14 mouse cellular contexts compared by ENCODE assay signal in the genomic region with DNA sequence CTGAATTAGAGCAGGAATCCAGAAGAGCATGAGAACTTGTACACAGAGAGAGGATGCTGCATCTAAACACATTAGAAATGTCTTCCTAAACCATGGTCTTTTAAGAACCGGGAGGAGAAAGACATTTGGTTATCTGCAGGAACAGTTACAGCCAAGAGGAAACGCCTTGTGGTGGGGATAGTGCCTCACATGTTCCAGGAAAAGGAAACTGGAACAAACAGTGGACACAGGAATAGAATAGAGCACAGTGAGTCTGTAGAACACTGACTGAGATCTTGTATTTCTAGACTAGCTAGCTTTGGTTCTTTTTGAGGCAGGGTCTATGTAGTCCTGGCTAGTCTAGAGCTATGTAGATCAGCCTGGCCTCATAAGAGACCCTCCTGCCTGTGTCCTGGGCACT. TPM values are rescaled to one million over a fixed set of nuclear protein-coding genes. Genes with fewer than 3 reads are reported as not detected.
DNase-seq lines count a peak whose midpoint lies in the region; ATAC-seq and TF ChIP-seq lines count a peak whose summit lies in the region.
"Had no signal": no experiment of that assay in that cellular context is flagged by ENCODE, and none has a peak within 500 bp of the region (broad histone marks: within the 10 kb centered on the region; RNA-seq: fewer than 3 reads in every experiment).

No protein-coding gene starts in this region.

- TF ChIP-seq CTCF in kidney, postnatal 0 days (IDR thresholded peaks at IDR 0.05; ENCODE audit: low read depth), result no peak

- H3K27ac ChIP-seq in kidney, postnatal 0 days, result peak overlapping the region; percentile 62
- peak overlapping the region; percentile 37 for H3K27ac ChIP-seq in liver, embryonic 12.5 days
- no peak overlapping the region for H3K27ac ChIP-seq in midbrain, embryonic 14.5 days (replicated peaks; ENCODE audit: low read depth, low read length)

- WGBS in kidney, postnatal 0 days, result 78% methylated on average over 2 of the region's 2 CpGs
- WGBS in liver, embryonic 12.5 days (ENCODE audit: insufficient replicate concordance), result 13% methylated on average over 2 of the region's 2 CpGs
- 88% methylated on average over 2 of the region's 2 CpGs for WGBS in midbrain, embryonic 14.5 days

- H3K9me3 ChIP-seq in kidney, postnatal 0 days (replicated peaks; ENCODE audit: low read length), result no peaks in the 10 kb centered on the region
- no peaks in the 10 kb centered on the region for H3K9me3 ChIP-seq in liver, embryonic 12.5 days (replicated peaks)
- H3K9me3 ChIP-seq in midbrain, embryonic 14.5 days (ENCODE audit: control insufficient read depth, low read length), result no peaks in the 10 kb centered on the region

- ATAC-seq in kidney, postnatal 0 days (replicated peaks; ENCODE audit: low FRiP score, low read depth), result no peak
- ATAC-seq in liver, embryonic 12.5 days, result peak; percentile 36
- peak; percentile 56 for ATAC-seq in megakaryocyte-erythroid progenitor cell, adult 5-6 weeks (replicated peaks; ENCODE audit: low FRiP score, low TSS enrichment, poor library complexity, severe bottlenecking)
- no peak for ATAC-seq in midbrain, embryonic 14.5 days (ENCODE audit: low FRiP score, low TSS enrichment)
- ATAC-seq: midbrain, embryonic 16.5 days had no signal

- no peak overlapping the region for H3K4me3 ChIP-seq in kidney, postnatal 0 days (replicated peaks; ENCODE audit: low read depth, low read length)
- H3K4me3 ChIP-seq in liver, embryonic 12.5 days, result no peak overlapping the region
- H3K4me3 ChIP-seq in midbrain, embryonic 14.5 days (replicated peaks; ENCODE audit: low read depth, low read length), result no peak overlapping the region

- H3K4me2 ChIP-seq in kidney, postnatal 0 days (ENCODE audit: low read length), result no peak overlapping the region
- no peak overlapping the region for H3K4me2 ChIP-seq in liver, embryonic 12.5 days
- H3K4me2 ChIP-seq in midbrain, embryonic 14.5 days (ENCODE audit: low read length), result no peak overlapping the region

- H3K9ac ChIP-seq in kidney, postnatal 0 days (ENCODE audit: low read depth, low read length), result no peak overlapping the region
- no peak overlapping the region for H3K9ac ChIP-seq in liver, embryonic 12.5 days
- H3K9ac ChIP-seq in midbrain, embryonic 14.5 days (replicated peaks; ENCODE audit: low read length), result no peak overlapping the region

- H3K36me3 ChIP-seq in kidney, postnatal 0 days (ENCODE audit: insufficient read depth, low read length), result peaks cover 66% of the 10 kb centered on the region
- peaks cover 96% of the 10 kb centered on the region for H3K36me3 ChIP-seq in liver, embryonic 12.5 days
- H3K36me3 ChIP-seq in midbrain, embryonic 14.5 days (ENCODE audit: control insufficient read depth, insufficient read depth, low read length), result peaks cover 92% of the 10 kb centered on the region

- no peaks in the 10 kb centered on the region for H3K27me3 ChIP-seq in kidney, postnatal 0 days (ENCODE audit: insufficient read depth, low read length)
- H3K27me3 ChIP-seq in liver, embryonic 12.5 days (replicated peaks), result no peaks in the 10 kb centered on the region
- H3K27me3 ChIP-seq in midbrain, embryonic 14.5 days (ENCODE audit: control insufficient read depth, insufficient read depth, low read length), result no peaks in the 10 kb centered on the region

- H3K4me1 ChIP-seq in kidney, postnatal 0 days (replicated peaks; ENCODE audit: insufficient read depth, low read length), result no peaks in the 10 kb centered on the region
- peaks cover 27% of the 10 kb centered on the region for H3K4me1 ChIP-seq in liver, embryonic 12.5 days
- H3K4me1 ChIP-seq in midbrain, embryonic 14.5 days (ENCODE audit: control insufficient read depth, insufficient read depth, low read length), result no peaks in the 10 kb centered on the region

- DNase-seq in kidney, postnatal 0 days (ENCODE audit: low spot score), result peak; percentile 12
- no peak for DNase-seq in kidney, adult 11 months
- DNase-seq in heart, adult 9 months (ENCODE audit: low spot score in 2 of 2), result peak; percentile 62 to 74
- DNase-seq in T-cell, adult 2 months (ENCODE audit: low spot score), result no peak
- DNase-seq in midbrain, embryonic 14.5 days, result no peak
- DNase-seq: adrenal gland, postnatal 14 days; cerebellum, adult 8-10 months; gastrocnemius, postnatal 10 days; thymus, postnatal 14 days had no signal

RNA-seq across cellular contexts. Expression of gene Ybx1, which starts 19.2 kb away (rescaled TPM):
- 606 and 676 TPM in 2 replicates for polyA plus RNA-seq in kidney, postnatal 0 days (2015; fragmentation: Nextera tagmentation; extraction: Ambion mirVana)
- polyA plus RNA-seq in liver, embryonic 12.5 days (2016; fragmentation: Nextera tagmentation; extraction: Ambion mirVana), result 699 and 700 TPM in 2 replicates
- 1,098 and 1,257 TPM in 2 replicates for total RNA-seq in megakaryocyte-erythroid progenitor cell, adult 5-6 weeks (2014; fragmentation: Nextera tagmentation)
- total RNA-seq in megakaryocyte-erythroid progenitor cell, adult 5-6 weeks (2017), result 1,610 and 1,654 TPM in 2 replicates
- 990 and 1,028 TPM in 2 replicates for polyA plus RNA-seq in midbrain, embryonic 14.5 days (2014; fragmentation: Nextera tagmentation; extraction: Ambion mirVana)

RNA-seq across cellular contexts. Expression of gene Cldn19, which starts 20.0 kb away (rescaled TPM):
- 70.2 and 72.5 TPM in 2 replicates for polyA plus RNA-seq in kidney, postnatal 0 days (2015; fragmentation: Nextera tagmentation; extraction: Ambion mirVana)
- polyA plus RNA-seq in liver, embryonic 12.5 days (2016; fragmentation: Nextera tagmentation; extraction: Ambion mirVana), result not detected in 2 replicates
- total RNA-seq in megakaryocyte-erythroid progenitor cell, adult 5-6 weeks (2014; fragmentation: Nextera tagmentation), result not detected in 2 replicates
- not detected in 2 replicates for total RNA-seq in megakaryocyte-erythroid progenitor cell, adult 5-6 weeks (2017)
- polyA plus RNA-seq in midbrain, embryonic 14.5 days (2014; fragmentation: Nextera tagmentation; extraction: Ambion mirVana), result 1.4 and 1.8 TPM in 2 replicates
- polyA plus RNA-seq: intestine, embryonic 14.5 days; spleen, adult 2 months had no signal

RNA-seq across cellular contexts. Expression of gene P3h1, which starts 42.5 kb away (rescaled TPM):
- 32.4 and 34.9 TPM in 2 replicates for polyA plus RNA-seq in kidney, postnatal 0 days (2015; fragmentation: Nextera tagmentation; extraction: Ambion mirVana)
- 9.7 and 11.4 TPM in 2 replicates for polyA plus RNA-seq in liver, embryonic 12.5 days (2016; fragmentation: Nextera tagmentation; extraction: Ambion mirVana)
- total RNA-seq in megakaryocyte-erythroid progenitor cell, adult 5-6 weeks (2014; fragmentation: Nextera tagmentation), result 9.5 and 14.0 TPM in 2 replicates
- 11.0 and 12.8 TPM in 2 replicates for total RNA-seq in megakaryocyte-erythroid progenitor cell, adult 5-6 weeks (2017)
- 10.1 TPM in 2 replicates for polyA plus RNA-seq in midbrain, embryonic 14.5 days (2014; fragmentation: Nextera tagmentation; extraction: Ambion mirVana)

RNA-seq across cellular contexts. Expression of gene AU022252, which starts 42.7 kb away (rescaled TPM):
- 28.1 and 31.1 TPM in 2 replicates for polyA plus RNA-seq in kidney, postnatal 0 days (2015; fragmentation: Nextera tagmentation; extraction: Ambion mirVana)
- 18.1 and 19.6 TPM in 2 replicates for polyA plus RNA-seq in liver, embryonic 12.5 days (2016; fragmentation: Nextera tagmentation; extraction: Ambion mirVana)
- 9.7 and 17.1 TPM in 2 replicates for total RNA-seq in megakaryocyte-erythroid progenitor cell, adult 5-6 weeks (2014; fragmentation: Nextera tagmentation)
- total RNA-seq in megakaryocyte-erythroid progenitor cell, adult 5-6 weeks (2017), result 6.2 and 18.2 TPM in 2 replicates
- 21.1 and 26.0 TPM in 2 replicates for polyA plus RNA-seq in midbrain, embryonic 14.5 days (2014; fragmentation: Nextera tagmentation; extraction: Ambion mirVana)

RNA-seq across cellular contexts. Expression of gene Ppih, which starts 45.1 kb away (rescaled TPM):
- 74.6 and 75.7 TPM in 2 replicates for polyA plus RNA-seq in kidney, postnatal 0 days (2015; fragmentation: Nextera tagmentation; extraction: Ambion mirVana)
- 88.1 and 93.4 TPM in 2 replicates for polyA plus RNA-seq in liver, embryonic 12.5 days (2016; fragmentation: Nextera tagmentation; extraction: Ambion mirVana)
- total RNA-seq in megakaryocyte-erythroid progenitor cell, adult 5-6 weeks (2014; fragmentation: Nextera tagmentation), result 158 and 164 TPM in 2 replicates
- 164 and 168 TPM in 2 replicates for total RNA-seq in megakaryocyte-erythroid progenitor cell, adult 5-6 weeks (2017)
- 57.6 and 60.0 TPM in 2 replicates for polyA plus RNA-seq in midbrain, embryonic 14.5 days (2014; fragmentation: Nextera tagmentation; extraction: Ambion mirVana)

Comparison
In these comparisons a context has a peak if more than half of its experiments do, and no peak if none do; other contexts are left out.
1. DNase-seq: peak in kidney, postnatal 0 days (single experiment) and heart, adult 9 months (2 of 2); none in kidney, adult 11 months (single experiment), T-cell, adult 2 months (single experiment) and midbrain, embryonic 14.5 days (single experiment).
2. ATAC-seq: peak in liver, embryonic 12.5 days (single experiment) and megakaryocyte-erythroid progenitor cell, adult 5-6 weeks (single experiment); none in kidney, postnatal 0 days (single experiment) and midbrain, embryonic 14.5 days (single experiment).
3. RNA of gene Cldn19, which starts 20.0 kb away (polyA plus RNA-seq): 70.2 to 72.5 TPM in kidney, postnatal 0 days; 1.4 to 1.8 TPM in midbrain, embryonic 14.5 days and not detected in liver, embryonic 12.5 days; every median in the first group is over 10 times any median in the second.